Mouse (Mus musculus) C3H10T1/2 (cell line): Measurements from ENCODE around the gene Xpo1. TPM values are rescaled to one million over a fixed set of nuclear protein-coding genes. Genes with fewer than 3 reads are reported as not detected.

Source experiments
- polyA plus RNA-seq, 2 experiments: library from polyadenylated mRNA; unstranded; fragments of >200 nt; fragmentation: generic; extraction: Trizol; gene quantifications; one replicate each; pipeline ENCODE4 v1.2.1; 2012; ENCODE audit warnings: missing spikeins in 2 of 2

The Xpo1 gene
- polyA plus RNA-seq: 1 to 10 TPM; 1.7 to 7.7 TPM

DNA sequence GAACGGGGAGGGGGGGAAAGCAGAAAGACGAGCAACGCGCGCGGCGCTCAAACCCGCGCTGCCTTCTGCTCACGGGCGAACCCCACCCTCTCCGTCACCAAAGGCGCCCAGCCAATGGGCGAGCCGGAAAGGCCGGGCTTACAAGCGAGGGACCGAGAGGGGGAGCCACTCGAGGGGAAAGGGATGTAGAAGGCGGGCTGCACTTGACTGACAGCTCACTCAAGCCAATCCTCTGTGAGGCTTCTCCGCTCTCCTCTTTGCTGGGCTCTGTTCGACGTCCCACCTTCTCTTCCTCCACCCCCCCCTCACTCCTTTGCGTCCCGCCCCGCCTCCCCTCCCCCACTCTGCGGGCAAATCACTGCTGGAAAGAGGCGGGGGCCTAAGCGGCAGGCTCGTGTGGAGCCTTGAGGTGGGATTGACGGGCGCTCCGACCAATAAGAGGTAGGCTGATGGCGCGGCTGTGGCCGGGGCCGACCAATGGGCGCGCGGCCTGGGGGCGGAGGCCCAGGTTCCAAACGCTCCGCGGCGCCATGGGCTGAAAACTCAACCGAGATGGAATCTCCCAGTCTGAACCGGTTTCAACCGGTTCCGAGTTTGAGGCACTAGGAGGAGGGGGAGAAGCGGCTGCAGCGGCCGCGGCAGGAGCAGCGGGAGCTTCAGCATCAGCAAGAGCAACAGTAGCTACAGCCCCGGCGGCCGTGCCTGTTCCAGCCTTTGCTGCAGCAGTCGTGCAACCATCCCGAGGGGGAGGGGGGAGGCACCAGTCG, at the start of gene Xpo1:
Gene Xpo1 (plus strand): TSS at position 615 of the 767 bp plus-strand sequence.

GRCm38 (mm10) chr11:23306764-23307565, 51.1 kb downstream of the Xpo1 start, which contains the start of gene Usp34:
TSS of gene Usp34 (plus strand) at chr11:23306895.

Other genes starting within 250 kb of the Xpo1 start
- gene Fam161a, start 248.5 kb upstream of the Xpo1 start, polyA plus RNA-seq: 1 to 10 TPM in 1 of 2 experiments, under 1 TPM in 1; 0.18 to 4.7 TPM
- gene Usp34, start 50.9 kb downstream of the Xpo1 start, polyA plus RNA-seq: 1 to 10 TPM in 1 of 2 experiments, under 1 TPM in 1; 0.47 to 5.8 TPM
- gene Ahsa2, start 242.0 kb downstream of the Xpo1 start, polyA plus RNA-seq: 10 to 100 TPM in 1 of 2 experiments, 1 to 10 TPM in 1; 1.8 to 14.9 TPM